Mouse (Mus musculus) limb, embryonic 12.5 days (tissue): ENCODE data around the gene Zgrf1. TPM values are rescaled to one million over a fixed set of nuclear protein-coding genes. Genes with fewer than 3 reads are reported as not detected.

Source experiments
- ATAC-seq: fragments of 200-750 bp; cut with Nextera tagmentation; 2 replicates; pipeline ENCODE4 v1.8.0; 2017; ENCODE audit warnings: low read depth, moderate TSS enrichment; ENCODE audit not compliant: insufficient number of reproducible peaks, insufficient read depth, low FRiP score, low TSS enrichment
- H3K27ac ChIP-seq: fragments of 300-500 bp; sonication (generic); 2 replicates; pipeline ENCODE4 v1.5.1; 2016; ENCODE audit warnings: mild to moderate bottlenecking, moderate library complexity
- H3K27me3 ChIP-seq: fragments of 300-500 bp; sonication (generic); 2 replicates; pipeline ENCODE4 v1.6.1; 2016; ENCODE audit warnings: mild to moderate bottlenecking, moderate library complexity
- H3K36me3 ChIP-seq: fragments of 300-500 bp; sonication (generic); 2 replicates; pipeline ENCODE4 v1.6.1; 2016; ENCODE audit warnings: mild to moderate bottlenecking, moderate library complexity
- H3K4me1 ChIP-seq: fragments of 300-500 bp; sonication (generic); replicated peaks from 2 replicates; pipeline ENCODE4 v1.6.1; 2016
- H3K4me2 ChIP-seq: fragments of 300-500 bp; sonication (generic); 2 replicates; pipeline ENCODE4 v1.6.1; 2016; ENCODE audit warnings: mild to moderate bottlenecking, moderate library complexity
- H3K4me3 ChIP-seq: fragments of 300-500 bp; sonication (generic); replicated peaks from 2 replicates; pipeline ENCODE4 v1.5.1; 2016; ENCODE audit warnings: mild to moderate bottlenecking
- H3K9ac ChIP-seq: fragments of 300-500 bp; sonication (generic); replicated peaks from 2 replicates; pipeline ENCODE4 v1.6.1; 2016; ENCODE audit warnings: mild to moderate bottlenecking, moderate library complexity
- H3K9me3 ChIP-seq: fragments of 300-500 bp; sonication (generic); 2 replicates; pipeline ENCODE4 v1.6.1; 2016; ENCODE audit warnings: mild to moderate bottlenecking, moderate library complexity
- WGBS: fragments of 180-500 bp; shearing (Covaris S2); methylation state at CpG from one replicate; pipeline ENCODE4 v1.1.7; 2016; 5-methylcytosine and 5-hydroxymethylcytosine counted together
- microRNA counts: library from miRNA; unstranded; fragments of <30 nt; microRNA quantifications from one replicate; lab custom pipeline; 2017
- microRNA-seq: library from miRNA; unstranded; fragments of <30 nt; microRNA quantifications from one replicate; pipeline ENCODE4, GENCODE M21; 2017
- polyA plus RNA-seq: library from polyadenylated mRNA; unstranded; fragments of >200 nt; fragmentation: Nextera tagmentation; extraction: Ambion mirVana; gene quantifications from 2 replicates; pipeline ENCODE4 v1.2.1, GENCODE M21; 2016

The Zgrf1 gene
- polyA plus RNA-seq, 1 experiment from 2014 or later, result 16.0 TPM

- Histone ChIP-seq H3K9me3 (no peaks in the 10 kb centered on the region), H3K9ac (no peak overlapping the region), H3K4me3 (no peak overlapping the region), H3K4me1 (peaks cover 1% of the 10 kb centered on the region; the same call in 1 of the 2 replicates), H3K36me3 (no peaks in the 10 kb centered on the region), H3K27ac (no peak overlapping the region), H3K27me3 (peaks cover 73% of the 10 kb centered on the region), H3K4me2 (no peak overlapping the region)
- ATAC-seq, result no peak
- WGBS, result 37% methylated on average over 18 of the region's 18 CpGs
These were observed 93.0 kb downstream of the Zgrf1 start for GRCm38 (mm10) chr3:127646156-127646825.

GRCm38 (mm10) chr3:127651742-127652653, 98.7 kb downstream of the Zgrf1 start:
- H3K36me3 ChIP-seq, result no peaks in the 10 kb centered on the region
- H3K4me2 ChIP-seq, result no peak overlapping the region
- H3K27me3 ChIP-seq, result peaks cover 24% of the 10 kb centered on the region
- no peak overlapping the region for H3K4me3 ChIP-seq
- no peaks in the 10 kb centered on the region for H3K4me1 ChIP-seq
- no peaks in the 10 kb centered on the region for H3K9me3 ChIP-seq
- WGBS, result 53% methylated on average over 7 of the region's 7 CpGs
- ATAC-seq, result no peak
- no peak overlapping the region for H3K9ac ChIP-seq
- no peak overlapping the region for H3K27ac ChIP-seq

GRCm38 (mm10) chr3:127660712-127661111, 107.4 kb downstream of the Zgrf1 start:
- H3K27ac ChIP-seq, result no peak overlapping the region
- no peak overlapping the region for H3K4me3 ChIP-seq
- WGBS, result 72% methylated on average over 7 of the region's 7 CpGs
- H3K4me2 ChIP-seq, result no peak overlapping the region
- ATAC-seq, result no peak
- no peaks in the 10 kb centered on the region; the same call in 1 of the 2 replicates for H3K27me3 ChIP-seq
- no peaks in the 10 kb centered on the region for H3K9me3 ChIP-seq
- H3K36me3 ChIP-seq, result no peaks in the 10 kb centered on the region
- H3K9ac ChIP-seq, result no peak overlapping the region
- no peaks in the 10 kb centered on the region for H3K4me1 ChIP-seq

- Histone ChIP-seq H3K9me3 (no peaks in the 10 kb centered on the region), H3K4me3 (no peak overlapping the region), H3K36me3 (no peaks in the 10 kb centered on the region), H3K27me3 (no peaks in the 10 kb centered on the region; the same call in 1 of the 2 replicates), H3K4me2 (no peak overlapping the region), H3K4me1 (no peaks in the 10 kb centered on the region), H3K27ac (no peak overlapping the region), H3K9ac (no peak overlapping the region)
- no peak for ATAC-seq
- 75% methylated on average over 22 of the region's 22 CpGs for WGBS
These were observed 108.6 kb downstream of the Zgrf1 start for GRCm38 (mm10) chr3:127661646-127662531.

MicroRNAs encoded within 50 kb of the gene (microRNA counts, 519-probe panel; counts per million panel counts)
- microRNA mmu-miR-302a (lab: Ali Mortazavi, UCI) (not detected), microRNA mmu-miR-302b (lab: Ali Mortazavi, UCI) (not detected), microRNA mmu-miR-302c (lab: Ali Mortazavi, UCI) (not detected), microRNA mmu-miR-302d (lab: Ali Mortazavi, UCI) (not detected), microRNA mmu-miR-367 (lab: Ali Mortazavi, UCI) (2,953 counts per million, percentile 15 among the panel's probes with 10 or more counts)

Small RNAs within 50 kb of the gene (microRNA-seq; reads per million reads assigned to microRNA genes)
- gene Mir302a (134 reads per million, percentile 56 among the genes with 10 or more reads in this experiment), gene Mir302b (91.1 reads per million, percentile 50 among the genes with 10 or more reads in this experiment), gene Mir302c (18.1 reads per million, percentile 31 among the genes with 10 or more reads in this experiment), gene Mir302d (119 reads per million, percentile 54 among the genes with 10 or more reads in this experiment), gene Mir367 (not detected)

Other genes with a start within 250 kb of the Zgrf1 start
- gene Ank2, start 54.1 kb upstream of the Zgrf1 start, polyA plus RNA-seq, result 26.1 and 27.6 TPM in 2 replicates
- 66.2 and 71.0 TPM in 2 replicates for gene Larp7, start 140 bp upstream of the Zgrf1 start, polyA plus RNA-seq
- not detected in 2 replicates for gene Neurog2, start 79.6 kb downstream of the Zgrf1 start, polyA plus RNA-seq
- gene Alpk1, start 227.0 kb downstream of the Zgrf1 start, polyA plus RNA-seq, result 0.46 and 0.74 TPM in 2 replicates
- gene Tifa, start 236.3 kb downstream of the Zgrf1 start, polyA plus RNA-seq, result 1.6 and 2.1 TPM in 2 replicates